ENCODE assay signal across 7 mouse cellular contexts in genomic region chr11:8663444-8664392, GRCm38 (mm10). TPM values are rescaled to one million over a fixed set of nuclear protein-coding genes. Genes with fewer than 3 reads are reported as not detected.
DNase-seq lines count a peak whose midpoint lies in the region; ATAC-seq and TF ChIP-seq lines count a peak whose summit lies in the region.

No protein-coding gene starts in this region.

- H3K4me2 ChIP-seq in forebrain, embryonic 16.5 days (ENCODE audit: low read length), result peak overlapping the region; percentile 80
- H3K4me2 ChIP-seq in limb, embryonic 13.5 days (replicated peaks), result peak overlapping the region; percentile 88
- H3K4me2 ChIP-seq in midbrain, embryonic 14.5 days (ENCODE audit: low read length), result peak overlapping the region; percentile 98
- H3K4me2 ChIP-seq in stomach, postnatal 0 days (replicated peaks; ENCODE audit: low read depth), result peak overlapping the region; percentile 88

- no peak for TF ChIP-seq CTCF in stomach, postnatal 0 days (IDR thresholded peaks at IDR 0.05; ENCODE audit: low read depth)

- TF ChIP-seq EP300 in stomach, postnatal 0 days (optimal IDR thresholded peaks at IDR 0.05), result no peak

- peak overlapping the region; percentile 80 for H3K9ac ChIP-seq in ES-E14 (ENCODE audit: insufficient read depth, low read depth, low read length, poor library complexity, severe bottlenecking)
- peak overlapping the region; percentile 76 for H3K9ac ChIP-seq in forebrain, embryonic 16.5 days (replicated peaks; ENCODE audit: low read depth, low read length)
- H3K9ac ChIP-seq in limb, embryonic 13.5 days, result peak overlapping the region; percentile 98
- peak overlapping the region; percentile 64 for H3K9ac ChIP-seq in midbrain, embryonic 14.5 days (replicated peaks; ENCODE audit: low read length)
- peak overlapping the region; percentile 95 for H3K9ac ChIP-seq in stomach, postnatal 0 days (ENCODE audit: low read length)

- peak; percentile 68 for ATAC-seq in forebrain, embryonic 16.5 days
- peak; percentile 31; the same call in 1 of the 2 replicates for ATAC-seq in limb, embryonic 13.5 days (ENCODE audit: low FRiP score, low read depth)
- peak; percentile 67 for ATAC-seq in midbrain, embryonic 14.5 days (ENCODE audit: low FRiP score, low TSS enrichment)
- peak; percentile 91 for ATAC-seq in stomach, postnatal 0 days (ENCODE audit: low FRiP score, low TSS enrichment)

- peak overlapping the region; percentile 2; the same call in 1 of the 2 replicates for H3K27ac ChIP-seq in ES-E14 (ENCODE audit: insufficient read depth, low read depth, low read length, poor library complexity, severe bottlenecking)
- H3K27ac ChIP-seq in forebrain, embryonic 16.5 days (ENCODE audit: low read length), result no peak overlapping the region
- peak overlapping the region; percentile 92 for H3K27ac ChIP-seq in hindbrain, embryonic 10.5 days
- H3K27ac ChIP-seq in limb, embryonic 13.5 days, result peak overlapping the region; percentile 97
- H3K27ac ChIP-seq in midbrain, embryonic 14.5 days (replicated peaks; ENCODE audit: low read depth, low read length), result no peak overlapping the region
- peak overlapping the region; percentile 95 for H3K27ac ChIP-seq in stomach, postnatal 0 days (replicated peaks)

- no peaks in the 10 kb centered on the region for H3K9me3 ChIP-seq in ES-E14 (ENCODE audit: control insufficient read depth, insufficient read depth, low read depth, low read length)
- peaks cover 4% of the 10 kb centered on the region for H3K9me3 ChIP-seq in forebrain, embryonic 16.5 days (ENCODE audit: control insufficient read depth, low read length)
- H3K9me3 ChIP-seq in hindbrain, embryonic 10.5 days, result no peaks in the 10 kb centered on the region
- no peaks in the 10 kb centered on the region; the same call in 1 of the 2 replicates for H3K9me3 ChIP-seq in limb, embryonic 13.5 days
- H3K9me3 ChIP-seq in midbrain, embryonic 14.5 days (ENCODE audit: control insufficient read depth, low read length), result no peaks in the 10 kb centered on the region
- H3K9me3 ChIP-seq in stomach, postnatal 0 days (ENCODE audit: control insufficient read depth, low read length), result no peaks in the 10 kb centered on the region

- H3K36me3 ChIP-seq in ES-E14 (ENCODE audit: control insufficient read depth, insufficient read depth, low read length, poor library complexity, severe bottlenecking), result peaks cover 6% of the 10 kb centered on the region; the same call in 1 of the 2 replicates
- H3K36me3 ChIP-seq in forebrain, embryonic 16.5 days (ENCODE audit: control insufficient read depth, insufficient read depth), result no peaks in the 10 kb centered on the region
- H3K36me3 ChIP-seq in hindbrain, embryonic 10.5 days, result no peaks in the 10 kb centered on the region
- H3K36me3 ChIP-seq in limb, embryonic 13.5 days, result 0 out of 2 replicates have a peak, but pooled peaks cover 9% of the 10 kb centered on the region
- no peaks in the 10 kb centered on the region for H3K36me3 ChIP-seq in midbrain, embryonic 14.5 days (ENCODE audit: control insufficient read depth, insufficient read depth, low read length)
- H3K36me3 ChIP-seq in stomach, postnatal 0 days (ENCODE audit: control insufficient read depth, insufficient read depth, low read length), result no peaks in the 10 kb centered on the region

- WGBS in forebrain, embryonic 16.5 days, result under 1% methylated on average over 52 of the region's 52 CpGs
- WGBS in hindbrain, embryonic 10.5 days, result under 1% methylated on average over 52 of the region's 52 CpGs
- WGBS in limb, embryonic 13.5 days, result under 1% methylated on average over 52 of the region's 52 CpGs
- 1% methylated on average over 52 of the region's 52 CpGs for WGBS in midbrain, embryonic 14.5 days
- under 1% methylated on average over 44 of the region's 52 CpGs for WGBS in stomach, postnatal 0 days

- no peaks in the 10 kb centered on the region for H3K27me3 ChIP-seq in forebrain, embryonic 16.5 days (replicated peaks; ENCODE audit: control insufficient read depth, insufficient read depth, low read length)
- peaks cover 21% of the 10 kb centered on the region for H3K27me3 ChIP-seq in hindbrain, embryonic 10.5 days (ENCODE audit: insufficient read depth, poor library complexity, severe bottlenecking)
- H3K27me3 ChIP-seq in limb, embryonic 13.5 days, result no peaks in the 10 kb centered on the region
- peaks cover 16% of the 10 kb centered on the region; the same call in 1 of the 2 replicates for H3K27me3 ChIP-seq in midbrain, embryonic 14.5 days (ENCODE audit: control insufficient read depth, insufficient read depth, low read length)
- no peaks in the 10 kb centered on the region for H3K27me3 ChIP-seq in stomach, postnatal 0 days (ENCODE audit: control insufficient read depth, insufficient read depth, low read length)

- in situ Hi-C loops in ES-E14 (cut with MboI; ENCODE audit: low sequenced_read_pairs in 2 of 2, unreplicated experiment in 2 of 2), result no loop called here

- DNase-seq in ES-E14 (ENCODE audit: low read depth, low spot score), result no peak
- peak; percentile 79 for DNase-seq in adrenal gland, postnatal 10 days
- DNase-seq in hindbrain, embryonic 10.5 days (ENCODE audit: low spot score), result peak; percentile 74
- DNase-seq in midbrain, embryonic 14.5 days, result peak; percentile 66
- DNase-seq in stomach, postnatal 0 days (ENCODE audit: low spot score), result peak; percentile 88

- H3K4me1 ChIP-seq in ES-E14 (ENCODE audit: control insufficient read depth in 2 of 2, insufficient read depth in 2 of 2, low read length in 2 of 2, poor library complexity in 1 of 2), result peaks cover 19 to 28% of the 10 kb centered on the region in 2 experiments
- peaks cover 13% of the 10 kb centered on the region for H3K4me1 ChIP-seq in forebrain, embryonic 16.5 days (replicated peaks; ENCODE audit: control insufficient read depth, insufficient read depth, low read length)
- peaks cover 32% of the 10 kb centered on the region for H3K4me1 ChIP-seq in hindbrain, embryonic 10.5 days (replicated peaks)
- H3K4me1 ChIP-seq in limb, embryonic 13.5 days, result peaks cover 68% of the 10 kb centered on the region
- H3K4me1 ChIP-seq in midbrain, embryonic 14.5 days (ENCODE audit: control insufficient read depth, insufficient read depth, low read length), result peaks cover 6% of the 10 kb centered on the region; the same call in 1 of the 2 replicates
- peaks cover 2% of the 10 kb centered on the region; the same call in 1 of the 2 replicates for H3K4me1 ChIP-seq in stomach, postnatal 0 days (replicated peaks; ENCODE audit: control insufficient read depth, insufficient read depth)

- peak overlapping the region; percentile 69 to 81 for H3K4me3 ChIP-seq in ES-E14 (ENCODE audit: insufficient read depth in 1 of 2, low read depth in 1 of 2, low read length in 2 of 2, poor library complexity in 1 of 2, severe bottlenecking in 1 of 2)
- H3K4me3 ChIP-seq in forebrain, embryonic 16.5 days (replicated peaks; ENCODE audit: low read length), result peak overlapping the region; percentile 65
- H3K4me3 ChIP-seq in hindbrain, embryonic 10.5 days, result peak overlapping the region; percentile 75
- H3K4me3 ChIP-seq in limb, embryonic 13.5 days, result peak overlapping the region; percentile 87
- peak overlapping the region; percentile 65 for H3K4me3 ChIP-seq in midbrain, embryonic 14.5 days (replicated peaks; ENCODE audit: low read depth, low read length)
- H3K4me3 ChIP-seq in stomach, postnatal 0 days (ENCODE audit: low read depth, low read length), result peak overlapping the region; percentile 84

TF ChIP-seq in ES-E14, 5 proteins besides CTCF, POLR2A, EP300 and RAD21:
- TF ChIP-seq HCFC1 (IDR thresholded peaks at IDR 0.05; ENCODE audit: borderline replicate concordance, insufficient read depth, low read length) (no peak), ZC3H11A (IDR thresholded peaks at IDR 0.05; ENCODE audit: borderline replicate concordance, low read depth, low read length) (no peak), CHD2 (IDR thresholded peaks at IDR 0.05; ENCODE audit: low read depth, low read length) (no peak), ZNF384 (IDR thresholded peaks at IDR 0.05; ENCODE audit: low read depth, low read length) (no peak), MAFK (IDR thresholded peaks at IDR 0.05; ENCODE audit: insufficient read depth, low read depth, low read length) (no peak)

RNA-seq across cellular contexts. Expression of gene Tns3, which starts 0.6 kb away (rescaled TPM):
- 111 and 133 TPM in 2 replicates for total RNA-seq in ES-E14 (2012; rRNA removed)
- total RNA-seq in adrenal gland, postnatal 10 days (2021), result 10 to 100 TPM; 36.5 to 38.5 TPM
- 8.8 TPM in 2 replicates for polyA plus RNA-seq in forebrain, embryonic 16.5 days (2015; fragmentation: Nextera tagmentation; extraction: Ambion mirVana)
- 9.7 and 10.9 TPM in 2 replicates for polyA plus RNA-seq in hindbrain, embryonic 10.5 days (2016; fragmentation: Nextera tagmentation; extraction: Ambion mirVana)
- 42.9 and 45.3 TPM in 2 replicates for polyA plus RNA-seq in limb, embryonic 13.5 days (2015; fragmentation: Nextera tagmentation; extraction: Ambion mirVana)
- polyA plus RNA-seq in midbrain, embryonic 14.5 days (2014; fragmentation: Nextera tagmentation; extraction: Ambion mirVana), result 3.8 and 4.4 TPM in 2 replicates
- polyA plus RNA-seq in stomach, postnatal 0 days (2015; fragmentation: Nextera tagmentation; extraction: Ambion mirVana), result 10.4 and 10.5 TPM in 2 replicates

Comparison
In these comparisons a context has a peak if more than half of its experiments do, and no peak if none do; other contexts are left out.
1. H3K27ac ChIP-seq: peak in ES-E14 (single experiment), hindbrain, embryonic 10.5 days (single experiment), limb, embryonic 13.5 days (single experiment) and stomach, postnatal 0 days (single experiment); none in forebrain, embryonic 16.5 days (single experiment) and midbrain, embryonic 14.5 days (single experiment).
2. ATAC-seq: peak in every context shown above with its lines; median percentile 91 in stomach, postnatal 0 days; 68 in forebrain, embryonic 16.5 days; 67 in midbrain, embryonic 14.5 days; 31 in limb, embryonic 13.5 days.
3. Peak in every context shown above with its lines, with median percentiles within 50 percentile points of each other: H3K4me3 ChIP-seq, H3K9ac ChIP-seq and H3K4me2 ChIP-seq.